Mouse (Mus musculus): Measurements from ENCODE around the gene Nkap. TPM values are rescaled to one million over a fixed set of nuclear protein-coding genes. Genes with fewer than 3 reads are reported as not detected.
"Not testable (repeated sequence)": the region's sequence is repeated elsewhere in the genome, so short reads cannot be mapped to it uniquely, and the experiment has no call there.

Gene Nkap
- total RNA-seq (2022): 1 to 10 TPM; 7.1 to 8.8 (median 7.8) TPM

DNA sequence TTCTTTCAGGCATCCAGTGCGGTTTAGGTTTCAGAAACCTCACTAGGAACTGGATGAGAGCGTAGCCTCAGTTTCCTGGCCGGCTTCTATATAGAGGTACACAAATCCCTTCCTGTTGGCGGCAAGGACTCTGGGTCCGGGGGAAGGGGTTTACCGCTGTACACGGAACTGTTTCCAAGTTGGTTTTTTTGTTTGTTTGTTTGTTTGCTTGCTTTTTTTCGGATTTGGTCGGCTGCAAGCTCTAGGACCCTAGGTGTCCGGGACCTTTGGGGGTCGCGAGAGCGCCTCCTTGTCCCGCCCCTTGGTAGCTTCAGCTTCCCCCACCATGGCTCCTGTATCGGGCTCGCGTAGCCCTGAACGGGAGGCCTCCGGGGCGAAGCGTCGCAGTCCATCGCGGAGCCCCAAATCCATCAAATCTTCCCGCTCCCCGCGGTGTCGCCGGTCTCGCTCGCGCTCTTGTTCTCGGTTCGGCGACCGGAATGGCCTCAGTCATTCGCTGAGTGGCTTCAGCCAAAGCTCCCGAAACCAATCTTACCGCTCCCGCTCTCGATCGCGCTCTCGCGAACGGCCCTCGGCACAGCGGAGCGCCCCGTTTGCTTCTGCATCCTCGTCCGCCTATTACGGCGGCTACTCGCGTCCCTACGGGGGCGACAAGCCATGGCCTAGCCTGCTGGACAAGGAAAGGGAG, at the start of gene Nkap:
Gene Nkap (plus strand): TSS at position 125 of the 688 bp plus-strand sequence.
- DNase-seq (ENCODE audit: low spot score in 2 of 2): peak; percentile 29 to 37

DNA sequence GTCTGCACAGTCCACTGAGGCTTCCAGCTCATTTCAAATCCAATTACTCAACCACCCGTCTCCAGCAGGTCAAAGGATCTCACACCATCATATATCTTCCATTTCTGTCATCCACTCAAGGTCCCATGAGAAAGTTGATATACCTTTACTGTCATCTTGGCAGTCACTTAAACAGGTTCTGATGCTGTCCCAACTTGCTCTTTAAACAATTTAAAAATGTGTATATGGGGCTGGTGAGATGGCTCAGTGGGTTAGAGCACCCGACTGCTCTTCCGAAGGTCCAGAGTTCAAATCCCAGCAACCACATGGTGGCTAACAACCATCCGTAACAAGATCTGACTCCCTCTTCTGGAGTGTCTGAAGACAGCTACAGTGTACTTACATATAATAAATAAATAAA, 46.2 kb upstream of the Nkap start:
- DNase-seq (ENCODE audit: low spot score in 2 of 2): not testable (repeated sequence)

GRCm38 (mm10) chrX:37081194-37081593, 45.4 kb upstream of the Nkap start:
- DNase-seq (ENCODE audit: low spot score in 2 of 2): no peak

DNA sequence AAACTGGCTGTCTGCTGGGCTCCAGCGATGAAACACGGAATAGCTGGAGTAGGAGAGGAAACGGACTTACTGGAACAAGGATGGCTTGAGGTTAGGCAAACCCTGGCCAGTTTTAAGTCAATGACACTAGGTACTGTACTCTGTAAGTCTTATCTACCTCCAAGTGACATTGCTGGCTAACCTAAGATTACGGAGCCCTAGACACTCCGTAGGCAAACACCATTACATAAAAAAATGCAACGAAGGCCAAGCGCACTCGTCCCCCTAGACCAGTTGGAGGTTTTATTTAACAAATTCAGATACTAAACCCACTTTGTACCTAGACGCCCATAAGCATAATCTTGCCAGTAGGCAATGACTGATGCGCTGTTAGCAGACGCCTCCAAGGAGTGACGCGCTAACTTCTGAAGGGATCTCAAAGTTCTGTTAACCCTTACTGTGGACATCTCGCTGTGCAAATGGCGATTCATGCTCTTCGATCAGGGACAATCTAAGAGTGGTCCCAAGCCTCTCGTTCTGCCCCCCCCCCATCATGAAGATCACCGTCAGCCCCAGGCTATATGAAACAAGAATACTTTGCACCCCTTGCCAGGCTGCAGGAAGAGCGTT, 42.2 kb upstream of the Nkap start:
- DNase-seq (ENCODE audit: low spot score in 2 of 2): no peak

DNA sequence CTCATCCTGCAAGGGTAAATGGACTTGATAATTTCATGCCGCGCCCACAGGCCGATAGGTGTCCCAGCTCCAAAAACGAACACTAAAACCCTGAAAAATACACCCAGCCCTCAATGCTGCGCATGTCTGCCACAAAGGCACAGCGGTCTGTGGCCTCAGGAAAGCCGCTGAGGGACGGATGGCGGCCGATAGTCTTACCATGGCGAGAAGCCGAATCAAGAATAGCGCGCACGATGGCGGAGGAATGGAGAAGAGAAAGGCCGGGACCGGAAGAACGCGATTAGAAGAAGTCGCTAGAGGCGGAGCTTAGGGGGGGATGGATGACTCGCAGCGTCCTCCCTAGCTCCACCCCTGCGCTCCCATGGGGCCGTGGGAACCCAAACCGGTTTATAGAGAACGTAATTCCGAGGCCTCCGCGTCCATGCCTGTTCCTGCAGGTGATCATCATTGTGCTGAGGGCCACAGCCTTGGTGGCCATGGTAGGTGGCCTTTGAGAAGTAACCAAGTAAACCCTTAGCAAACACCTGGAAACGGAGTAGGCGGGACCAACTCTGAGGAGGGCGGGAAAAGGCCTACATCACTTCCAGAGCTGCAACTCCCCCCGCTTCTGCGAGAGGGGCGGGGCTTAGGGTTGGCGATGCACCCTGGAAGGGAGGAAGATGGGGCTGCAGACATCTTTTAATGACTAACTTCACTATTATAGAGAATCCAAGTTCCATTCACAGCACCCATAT, 41.5 kb upstream of the Nkap start, which contains the start of gene Rpl39:
Gene Rpl39 (minus strand): TSS at position 476 of the 734 bp plus-strand sequence.
- peak; percentile 79 to 81 for DNase-seq (ENCODE audit: low spot score in 2 of 2)

- no peak for DNase-seq (ENCODE audit: low spot score in 2 of 2)
These were observed 40.9 kb upstream of the Nkap start for GRCm38 (mm10) chrX:37085665-37086064.

DNA sequence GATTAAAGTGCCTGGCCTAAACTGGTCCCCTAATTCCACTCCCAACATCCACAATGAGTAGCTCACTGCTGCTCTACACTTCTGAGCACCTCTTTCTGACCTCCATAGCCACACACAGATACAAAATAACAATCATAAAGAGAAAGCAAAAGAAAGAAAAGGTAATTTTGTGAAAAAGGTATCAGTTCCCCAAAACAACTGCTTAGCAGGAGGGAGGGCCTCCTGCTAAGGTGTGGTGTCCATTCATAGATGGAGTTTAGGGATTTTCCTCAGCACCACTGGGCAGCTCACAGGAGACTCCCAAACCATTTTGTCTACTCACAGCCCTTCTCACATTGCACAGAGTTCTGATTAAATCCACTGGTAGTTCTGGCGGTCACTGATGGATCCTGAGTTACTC, 37.8 kb upstream of the Nkap start:
- no peak for DNase-seq (ENCODE audit: low spot score in 2 of 2)

DNA sequence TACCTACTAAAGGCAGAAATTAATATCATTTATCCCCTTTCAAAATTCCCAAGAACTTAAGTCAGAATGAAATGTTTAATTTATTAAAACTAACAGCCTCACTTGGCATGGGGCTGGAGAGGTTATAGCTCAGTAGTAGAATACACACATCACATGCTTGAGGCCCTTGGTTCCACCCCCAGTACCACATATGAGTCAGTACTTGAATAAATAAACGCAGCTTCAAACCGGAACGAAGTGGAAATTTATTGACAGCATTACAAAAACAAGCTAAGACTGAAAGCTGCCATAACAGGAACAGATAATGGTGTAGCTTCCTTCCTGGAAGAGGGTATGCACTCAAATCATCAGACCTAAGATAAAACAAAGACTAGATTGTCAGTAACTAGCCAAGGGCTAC, 35.1 kb upstream of the Nkap start:
- no peak for DNase-seq (ENCODE audit: low spot score in 2 of 2)

GRCm38 (mm10) chrX:37095106-37095768, 31.4 kb upstream of the Nkap start:
- DNase-seq (ENCODE audit: low spot score in 2 of 2): no peak

DNA sequence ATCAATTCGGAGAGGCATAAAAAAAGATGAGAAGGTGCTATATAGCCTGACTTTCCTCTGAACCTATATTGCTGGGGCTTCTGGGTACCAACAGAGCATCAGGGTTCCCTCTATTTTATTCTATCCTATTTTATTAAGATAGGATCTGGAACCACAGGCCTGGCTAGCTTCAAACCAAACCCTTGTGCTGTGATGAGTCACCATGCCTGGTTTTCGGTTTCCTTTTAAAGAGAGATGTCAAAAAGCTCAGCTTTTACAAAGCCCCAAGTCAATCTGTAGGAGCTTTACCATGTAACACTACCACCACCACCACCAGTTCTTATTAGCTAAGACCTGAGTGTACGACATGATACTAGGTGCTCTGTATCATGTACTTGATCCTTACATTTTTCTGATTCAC, 27.9 kb upstream of the Nkap start:
- DNase-seq (ENCODE audit: low spot score in 2 of 2): no peak

DNA sequence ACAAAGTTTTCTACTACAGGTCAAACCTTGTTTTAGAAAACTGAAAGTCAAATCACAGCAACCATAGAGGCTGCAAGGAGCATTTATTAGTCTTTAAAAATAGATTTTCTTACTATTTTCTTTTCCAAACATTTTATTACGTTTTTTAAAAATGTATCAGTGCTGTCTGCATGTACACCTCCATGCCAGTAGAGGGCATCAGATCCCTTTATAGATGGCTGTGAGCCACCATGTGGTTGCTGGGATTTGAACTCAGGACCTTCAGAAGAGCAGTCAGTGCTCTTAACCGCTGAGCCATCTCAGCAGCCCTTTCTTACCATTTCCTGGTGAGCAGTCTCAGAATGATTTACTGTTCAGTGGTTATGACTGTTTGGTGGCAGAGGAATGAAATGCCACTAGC, 22.8 kb upstream of the Nkap start:
- no peak for DNase-seq (ENCODE audit: low spot score in 2 of 2)

DNA sequence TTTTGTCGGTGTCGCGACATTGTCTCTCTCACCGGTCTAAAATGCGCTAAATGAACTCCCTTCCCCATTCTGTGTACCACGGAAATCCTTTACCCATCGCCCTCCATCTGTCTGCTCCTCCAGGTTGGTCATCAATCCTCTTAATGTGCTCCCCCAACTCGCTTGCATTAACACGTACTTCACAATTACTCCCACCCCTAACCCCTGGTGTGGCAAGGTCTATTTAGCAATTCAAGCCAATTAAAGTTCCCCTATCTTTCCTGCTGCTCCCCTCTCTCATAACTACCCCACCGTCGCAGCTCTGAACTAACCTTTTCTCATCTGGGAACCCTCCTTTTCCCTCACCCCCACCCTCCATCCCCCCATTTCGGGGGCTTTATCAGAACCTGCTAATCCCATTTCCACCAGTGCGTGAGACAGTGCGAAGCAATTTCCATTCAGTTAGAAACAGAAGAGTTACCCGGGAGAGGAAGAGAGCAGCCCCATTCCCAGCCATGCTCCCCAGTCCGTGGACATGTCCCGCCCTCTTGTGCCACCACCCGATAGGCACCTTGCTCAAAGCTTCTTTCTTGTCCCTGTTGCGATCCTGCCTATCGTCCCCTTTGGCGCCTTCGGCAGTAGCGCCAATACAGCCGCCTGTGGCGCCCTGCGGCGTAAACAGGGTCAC, 16.9 kb upstream of the Nkap start:
- no peak for DNase-seq (ENCODE audit: low spot score in 2 of 2)

DNA sequence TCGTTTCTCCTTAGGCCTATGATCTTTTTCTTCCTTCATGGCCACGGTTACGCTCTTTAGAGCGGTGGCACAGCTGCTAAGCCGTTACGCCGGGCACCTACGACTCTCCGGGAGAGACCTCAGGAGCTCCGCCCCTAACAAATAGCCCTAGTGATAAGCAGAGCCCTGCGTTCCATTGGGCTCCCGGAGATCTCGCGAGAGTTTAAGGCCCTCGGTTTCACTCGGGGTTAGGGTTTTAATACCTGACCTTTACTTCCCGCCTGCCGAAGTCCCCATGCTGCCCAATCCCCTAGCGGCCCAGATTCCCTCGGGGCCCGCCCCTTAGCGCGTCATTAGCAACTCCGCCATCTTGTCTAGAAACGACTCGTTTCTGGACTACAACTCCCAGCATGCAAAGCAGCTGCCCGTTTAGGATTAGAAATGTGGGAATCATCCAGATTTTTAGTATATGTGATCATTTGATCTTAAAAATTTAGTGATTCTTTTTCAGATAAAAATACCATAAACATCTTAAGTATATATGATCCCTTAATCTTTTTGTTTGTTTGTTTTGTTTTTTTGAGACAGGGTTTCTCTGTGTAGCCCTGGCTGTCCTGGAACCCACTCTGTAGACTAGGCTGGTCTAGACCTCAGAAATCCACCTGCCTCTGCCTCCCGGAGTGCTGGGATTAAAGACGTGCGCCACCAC, 16.3 kb upstream of the Nkap start, which contains the start of gene Upf3b:
Gene Upf3b (minus strand): TSS at position 130 of the 688 bp plus-strand sequence.
- peak; percentile 84 to 90 for DNase-seq (ENCODE audit: low spot score in 2 of 2)

- no peak for DNase-seq (ENCODE audit: low spot score in 2 of 2)
These were observed 15.8 kb upstream of the Nkap start for GRCm38 (mm10) chrX:37110881-37111193.

GRCm38 (mm10) chrX:37117085-37117484, 9.5 kb upstream of the Nkap start:
- DNase-seq (ENCODE audit: low spot score in 2 of 2): no peak

DNA sequence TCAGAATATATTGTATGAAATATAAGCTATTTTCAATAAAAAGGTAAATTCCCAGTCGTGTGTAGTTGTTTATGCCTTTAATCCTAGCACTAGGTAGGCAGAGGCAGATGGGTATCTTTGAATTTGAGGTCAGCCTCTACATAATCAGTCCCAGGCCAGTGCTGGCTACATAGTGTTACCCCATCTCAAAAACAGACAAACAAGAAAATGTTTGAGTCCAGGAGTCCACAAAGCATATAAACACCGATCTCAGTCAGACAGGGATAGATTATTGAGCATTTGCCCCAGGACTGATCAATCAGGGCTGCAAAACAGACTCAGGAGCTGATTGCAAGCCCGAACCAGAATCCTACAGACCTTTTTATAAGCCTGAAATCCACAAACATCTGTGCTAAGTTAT, 7.0 kb upstream of the Nkap start:
- no peak for DNase-seq (ENCODE audit: low spot score in 2 of 2)

- no peak for DNase-seq (ENCODE audit: low spot score in 2 of 2)
These were observed 6.4 kb upstream of the Nkap start for GRCm38 (mm10) chrX:37120212-37120611.

- no peak for DNase-seq (ENCODE audit: low spot score in 2 of 2)
These were observed 1.1 kb upstream of the Nkap start for GRCm38 (mm10) chrX:37125511-37125910.

DNA sequence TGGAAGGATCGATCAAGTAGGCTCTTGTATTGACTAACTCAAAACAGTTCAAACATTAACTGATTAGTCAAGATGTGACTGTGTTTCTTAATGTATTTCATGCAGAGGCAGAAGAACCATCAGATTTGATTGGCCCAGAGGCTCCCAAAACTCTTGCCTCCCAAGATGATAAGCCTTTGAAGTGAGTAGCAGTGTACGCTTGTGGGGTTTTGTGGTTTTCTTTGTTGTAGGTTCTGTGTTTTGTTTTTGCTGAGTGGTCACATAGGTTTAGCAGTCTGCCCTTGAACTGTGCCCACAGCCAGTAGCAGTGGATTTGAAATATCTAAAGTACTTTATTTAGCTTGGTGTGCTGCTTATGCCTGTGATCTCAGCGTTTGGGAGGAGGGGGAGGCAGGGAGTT, 15.1 kb downstream of the Nkap start:
- no peak for DNase-seq (ENCODE audit: low spot score in 2 of 2)

DNA sequence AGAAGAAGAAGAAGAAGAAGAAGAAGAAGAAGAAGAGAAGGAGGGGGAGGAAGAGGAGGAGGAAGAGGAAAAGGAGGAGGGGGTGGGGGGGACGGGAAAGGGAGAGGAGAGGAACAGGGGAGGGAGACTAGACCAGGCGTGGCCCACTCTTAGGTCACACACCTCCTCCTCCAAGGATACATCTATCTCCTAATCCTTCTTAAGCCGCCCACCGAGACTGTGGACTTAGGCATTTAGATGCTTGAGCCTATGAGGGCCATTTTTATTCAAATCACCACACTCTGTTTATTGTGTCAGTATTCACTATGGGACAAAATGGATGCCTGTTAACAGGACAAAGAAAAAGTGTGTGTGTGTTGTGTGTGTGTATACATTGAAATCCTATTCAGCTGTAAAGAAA, 17.9 kb downstream of the Nkap start:
- DNase-seq (ENCODE audit: low spot score in 2 of 2): not testable (repeated sequence)

DNA sequence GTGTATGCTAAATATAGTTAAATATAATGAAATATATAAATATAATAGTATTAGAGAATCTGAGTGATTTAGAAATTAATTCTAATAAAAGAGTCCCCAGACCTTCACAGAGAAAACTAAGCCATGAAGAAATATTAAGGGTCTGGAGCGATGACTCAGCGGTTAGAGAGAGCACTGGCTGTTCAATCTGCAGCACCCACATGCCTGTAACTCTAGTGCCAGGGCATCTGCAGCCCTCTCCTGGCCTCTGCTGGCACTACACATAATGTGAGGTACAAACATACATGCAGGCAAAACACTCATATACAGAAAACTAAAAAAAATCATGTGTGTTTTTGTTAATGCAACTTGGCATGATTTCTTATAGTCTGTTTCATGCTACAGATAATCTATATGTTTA, 18.4 kb downstream of the Nkap start:
- DNase-seq (ENCODE audit: low spot score in 2 of 2): no peak

All from gastrocnemius, adult 8-10 months (tissue).